Mouse (Mus musculus): ENCODE measurements around the gene Slc38a4. TPM values are rescaled to one million over a fixed set of nuclear protein-coding genes. Genes with fewer than 3 reads are reported as not detected.
A peak's percentile ranks its signal among the peaks of the same experiment; 100 is the strongest.

The Slc38a4 gene
- total and polyA plus RNA-seq, 2 experiments = 659 to 1,197 TPM

DNA sequence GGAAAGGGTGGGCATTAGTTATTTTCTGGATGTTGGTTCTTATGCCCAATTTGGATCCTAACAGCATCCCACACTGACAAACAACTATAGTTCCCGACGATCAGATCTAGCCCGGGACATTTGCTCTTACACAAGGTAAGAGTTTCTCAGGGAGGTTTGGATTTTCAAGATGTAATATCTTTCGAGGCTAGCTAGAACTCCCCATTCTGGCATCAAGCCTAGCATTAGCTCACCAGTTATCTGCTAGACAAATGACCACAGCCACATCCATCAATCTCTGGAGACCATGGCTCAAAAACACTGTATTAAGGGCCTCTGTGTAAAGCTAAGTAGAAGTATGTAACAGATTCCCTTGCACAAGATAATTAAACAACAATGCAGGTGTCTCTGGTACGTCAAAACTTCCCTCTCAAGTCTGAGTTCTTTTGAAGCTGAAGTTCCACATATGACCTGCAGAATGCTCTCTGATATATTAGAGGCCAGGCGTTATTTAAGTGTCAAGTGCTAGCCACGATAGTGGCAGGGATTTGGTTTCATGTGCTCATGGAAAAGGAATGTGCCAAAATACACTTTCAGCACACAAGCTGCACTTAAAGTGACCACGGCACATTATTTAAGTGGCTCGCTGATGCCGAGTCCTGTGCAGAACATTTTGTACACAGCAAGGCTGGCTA lies 51.8 kb downstream of the Slc38a4 start:
- H3K4me1 ChIP-seq (ENCODE audit: control insufficient read depth, insufficient read depth, low read length) = peaks cover 16% of the 10 kb centered on the region
- H3K4me3 ChIP-seq (ENCODE audit: insufficient read depth, low read depth, low read length) = no peak overlapping the region
- peak overlapping the region; percentile 72 for H3K27ac ChIP-seq (replicated peaks; ENCODE audit: insufficient read depth, low read depth, low read length)
- peak overlapping the region; percentile 26 for H3K9ac ChIP-seq (ENCODE audit: low read depth, low read length)
- no peaks in the 10 kb centered on the region for H3K79me2 ChIP-seq (ENCODE audit: control insufficient read depth, insufficient read depth, low read length)
- 33% methylated on average over 10 of the region's 10 CpGs for WGBS
- H3K27me3 ChIP-seq (ENCODE audit: control insufficient read depth, insufficient read depth, low read length) = no peaks in the 10 kb centered on the region
- TF ChIP-seq CTCF (IDR thresholded peaks at IDR 0.05; ENCODE audit: low read depth, low read length) (no peak), POLR2A (IDR thresholded peaks at IDR 0.05; ENCODE audit: extremely low read depth, insufficient read depth, low read length) (no peak)
- H3K36me3 ChIP-seq (ENCODE audit: control insufficient read depth, insufficient read depth, low read length) = peaks cover 82% of the 10 kb centered on the region
- no peak for DNase-seq (ENCODE audit: extremely low read depth, low read depth, low spot score)

DNA sequence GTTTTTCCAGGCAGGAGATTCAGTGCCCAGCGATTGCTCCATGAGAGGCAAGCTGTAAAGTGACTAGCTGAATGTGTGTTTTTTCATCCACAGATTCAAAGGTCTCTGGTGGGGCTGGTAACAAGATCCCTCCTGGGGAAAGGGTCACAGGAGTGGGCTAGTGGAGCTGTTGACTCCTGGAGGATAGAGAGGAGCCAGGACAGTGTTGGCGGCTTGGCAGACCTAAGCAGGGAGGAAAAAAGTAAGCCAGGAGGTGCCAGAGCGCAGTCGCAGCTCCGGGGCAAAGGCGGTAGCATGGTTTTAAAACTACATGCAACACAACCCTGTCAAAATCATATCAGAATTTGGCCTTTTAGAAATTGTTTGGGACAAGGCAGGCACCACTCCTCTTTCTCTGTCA lies 52.6 kb downstream of the Slc38a4 start:
- Histone ChIP-seq H3K27me3 (ENCODE audit: control insufficient read depth, insufficient read depth, low read length) (no peaks in the 10 kb centered on the region), H3K79me2 (ENCODE audit: control insufficient read depth, insufficient read depth, low read length) (no peaks in the 10 kb centered on the region), H3K4me3 (ENCODE audit: insufficient read depth, low read depth, low read length) (no peak overlapping the region), H3K4me1 (ENCODE audit: control insufficient read depth, insufficient read depth, low read length) (peaks cover 12% of the 10 kb centered on the region), H3K9ac (ENCODE audit: low read depth, low read length) (no peak overlapping the region), H3K36me3 (ENCODE audit: control insufficient read depth, insufficient read depth, low read length) (peaks cover 81% of the 10 kb centered on the region), H3K27ac (replicated peaks; ENCODE audit: insufficient read depth, low read depth, low read length) (peak overlapping the region; percentile 72)
- WGBS = 54% methylated on average over 6 of the region's 6 CpGs
- DNase-seq (ENCODE audit: extremely low read depth, low read depth, low spot score) = peak; percentile 40
- no peak for TF ChIP-seq CTCF (IDR thresholded peaks at IDR 0.05; ENCODE audit: low read depth, low read length)
- TF ChIP-seq POLR2A (IDR thresholded peaks at IDR 0.05; ENCODE audit: extremely low read depth, insufficient read depth, low read length) = no peak

DNA sequence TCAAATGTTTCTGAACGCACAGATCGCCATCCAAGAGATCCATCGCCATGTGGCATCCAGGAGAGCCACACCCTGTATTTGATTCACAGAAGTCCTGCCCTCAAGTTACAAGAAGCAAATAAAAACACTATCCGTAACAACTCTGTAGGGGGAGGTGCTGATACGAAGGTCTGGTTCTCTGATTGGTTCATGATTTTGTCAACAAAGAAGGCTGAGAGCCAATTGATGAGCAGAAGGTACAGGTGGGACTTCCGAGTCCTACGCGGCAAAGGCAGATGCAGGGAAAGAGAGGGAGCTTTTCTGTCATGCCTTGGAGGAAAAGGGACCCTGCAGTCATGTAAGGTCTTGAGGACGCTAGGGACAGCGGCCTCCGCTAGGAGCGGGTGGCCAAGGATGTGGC lies 53.0 kb downstream of the Slc38a4 start:
- no peak overlapping the region for H3K9ac ChIP-seq (ENCODE audit: low read depth, low read length)
- no peak overlapping the region for H3K4me3 ChIP-seq (ENCODE audit: insufficient read depth, low read depth, low read length)
- H3K4me1 ChIP-seq (ENCODE audit: control insufficient read depth, insufficient read depth, low read length) = peaks cover 11% of the 10 kb centered on the region
- H3K27me3 ChIP-seq (ENCODE audit: control insufficient read depth, insufficient read depth, low read length) = no peaks in the 10 kb centered on the region
- H3K27ac ChIP-seq (replicated peaks; ENCODE audit: insufficient read depth, low read depth, low read length) = no peak overlapping the region; the same call in 1 of the 2 replicates
- 80% methylated on average over 12 of the region's 12 CpGs for WGBS
- DNase-seq (ENCODE audit: extremely low read depth, low read depth, low spot score) = peak; percentile 44
- no peaks in the 10 kb centered on the region for H3K79me2 ChIP-seq (ENCODE audit: control insufficient read depth, insufficient read depth, low read length)
- TF ChIP-seq CTCF (IDR thresholded peaks at IDR 0.05; ENCODE audit: low read depth, low read length) (no peak), POLR2A (IDR thresholded peaks at IDR 0.05; ENCODE audit: extremely low read depth, insufficient read depth, low read length) (no peak)
- peaks cover 81% of the 10 kb centered on the region for H3K36me3 ChIP-seq (ENCODE audit: control insufficient read depth, insufficient read depth, low read length)

- WGBS = 80% methylated on average over 7 of the region's 7 CpGs
- H3K27ac ChIP-seq (replicated peaks; ENCODE audit: insufficient read depth, low read depth, low read length) = no peak overlapping the region
- no peak overlapping the region; the same call in 1 of the 2 replicates for H3K9ac ChIP-seq (ENCODE audit: low read depth, low read length)
- H3K79me2 ChIP-seq (ENCODE audit: control insufficient read depth, insufficient read depth, low read length) = no peaks in the 10 kb centered on the region
- no peak overlapping the region for H3K4me3 ChIP-seq (ENCODE audit: insufficient read depth, low read depth, low read length)
- peaks cover 8% of the 10 kb centered on the region for H3K4me1 ChIP-seq (ENCODE audit: control insufficient read depth, insufficient read depth, low read length)
- peaks cover 84% of the 10 kb centered on the region for H3K36me3 ChIP-seq (ENCODE audit: control insufficient read depth, insufficient read depth, low read length)
- H3K27me3 ChIP-seq (ENCODE audit: control insufficient read depth, insufficient read depth, low read length) = no peaks in the 10 kb centered on the region
- DNase-seq (ENCODE audit: extremely low read depth, low read depth, low spot score) = peak; percentile 23
- no peak for TF ChIP-seq CTCF (IDR thresholded peaks at IDR 0.05; ENCODE audit: low read depth, low read length)
- TF ChIP-seq POLR2A (IDR thresholded peaks at IDR 0.05; ENCODE audit: extremely low read depth, insufficient read depth, low read length) = no peak
These were observed 53.9 kb downstream of the Slc38a4 start for GRCm38 (mm10) chr15:97001886-97002285.

GRCm38 (mm10) chr15:97001416-97001815 lies 54.3 kb downstream of the Slc38a4 start:
- peak; percentile 21 for DNase-seq (ENCODE audit: extremely low read depth, low read depth, low spot score)
- TF ChIP-seq POLR2A (IDR thresholded peaks at IDR 0.05; ENCODE audit: extremely low read depth, insufficient read depth, low read length) (no peak), CTCF (IDR thresholded peaks at IDR 0.05; ENCODE audit: low read depth, low read length) (no peak)
- Histone ChIP-seq H3K4me1 (ENCODE audit: control insufficient read depth, insufficient read depth, low read length) (peaks cover 7% of the 10 kb centered on the region), H3K9ac (ENCODE audit: low read depth, low read length) (no peak overlapping the region), H3K4me3 (ENCODE audit: insufficient read depth, low read depth, low read length) (no peak overlapping the region), H3K27me3 (ENCODE audit: control insufficient read depth, insufficient read depth, low read length) (no peaks in the 10 kb centered on the region), H3K36me3 (ENCODE audit: control insufficient read depth, insufficient read depth, low read length) (peaks cover 86% of the 10 kb centered on the region), H3K27ac (replicated peaks; ENCODE audit: insufficient read depth, low read depth, low read length) (no peak overlapping the region), H3K79me2 (ENCODE audit: control insufficient read depth, insufficient read depth, low read length) (no peaks in the 10 kb centered on the region)
- whole genome bisulfite sequencing = 84% methylated on average over 12 of the region's 12 CpGs
